Mouse (Mus musculus): ENCODE data around the gene Trub2.
"Not testable (repeated sequence)": the region's sequence is repeated elsewhere in the genome, so short reads cannot be mapped to it uniquely, and the experiment has no call there.

Trub2 gene

DNA sequence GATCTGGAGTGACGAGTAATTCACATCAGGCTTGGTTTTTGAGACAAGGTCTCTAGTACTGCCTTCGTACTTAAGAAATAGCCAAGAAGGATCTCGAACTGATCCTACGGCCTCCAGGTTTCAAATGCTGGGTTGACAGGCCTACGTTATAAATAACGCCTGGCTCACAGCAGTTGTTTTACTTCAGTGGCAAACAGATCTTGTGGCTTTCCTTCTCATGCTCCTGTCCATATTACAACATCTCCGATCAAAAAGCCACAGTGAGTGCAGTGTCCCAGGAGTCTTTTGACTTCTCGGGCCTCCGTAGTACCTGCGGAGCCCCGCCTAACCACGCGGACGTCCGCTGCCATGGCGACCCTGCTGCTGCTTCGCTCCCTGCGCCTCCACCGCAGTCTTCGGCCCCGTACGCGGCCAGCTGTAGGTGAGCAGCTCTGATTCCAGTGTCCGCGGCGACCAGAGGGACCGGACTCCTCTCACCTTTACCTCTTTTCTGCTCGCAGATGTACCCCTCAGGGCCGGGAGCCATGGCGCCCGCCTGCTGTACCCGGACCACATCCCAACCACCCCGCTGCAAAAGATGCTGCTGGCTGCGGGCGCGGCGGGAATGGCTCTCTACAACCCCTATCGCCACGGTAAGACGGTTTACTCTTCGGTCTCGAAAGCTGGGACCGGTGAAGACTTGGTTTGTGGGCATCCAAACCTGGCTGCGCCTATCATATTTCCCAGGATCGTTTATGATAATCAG lies at the start of gene Trub2:
Gene Trub2 (minus strand): TSS at position 566 of the 745 bp plus-strand sequence.
- peak; percentile 35 for DNase-seq (ENCODE audit: low spot score)

DNA sequence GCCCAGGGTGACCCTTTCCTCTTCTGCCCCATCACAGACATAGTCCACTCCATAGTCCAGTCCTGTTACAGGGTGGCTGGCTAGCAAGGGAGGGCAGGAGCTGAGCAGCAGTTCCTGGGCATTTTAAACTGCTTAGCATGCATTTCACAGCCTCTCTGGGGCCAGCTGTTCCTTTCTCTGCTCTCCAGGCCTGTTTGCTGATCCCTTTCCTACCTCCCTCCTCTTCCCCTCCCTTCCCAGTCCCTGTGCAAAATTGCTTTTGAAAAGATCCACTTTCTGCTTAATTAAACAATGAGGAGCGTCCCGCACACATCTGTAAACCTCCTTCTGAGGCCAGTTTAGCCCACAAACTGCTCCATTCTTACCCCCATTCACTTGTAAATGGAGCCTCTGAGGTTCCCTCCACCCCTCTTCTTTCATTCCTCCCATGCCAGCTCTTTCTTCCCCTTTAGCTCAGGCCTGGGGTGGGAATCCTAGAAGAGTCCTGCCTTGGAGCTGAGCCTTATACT lies 47.1 kb upstream of the Trub2 start:
- no peak for DNase-seq (ENCODE audit: low spot score)

DNA sequence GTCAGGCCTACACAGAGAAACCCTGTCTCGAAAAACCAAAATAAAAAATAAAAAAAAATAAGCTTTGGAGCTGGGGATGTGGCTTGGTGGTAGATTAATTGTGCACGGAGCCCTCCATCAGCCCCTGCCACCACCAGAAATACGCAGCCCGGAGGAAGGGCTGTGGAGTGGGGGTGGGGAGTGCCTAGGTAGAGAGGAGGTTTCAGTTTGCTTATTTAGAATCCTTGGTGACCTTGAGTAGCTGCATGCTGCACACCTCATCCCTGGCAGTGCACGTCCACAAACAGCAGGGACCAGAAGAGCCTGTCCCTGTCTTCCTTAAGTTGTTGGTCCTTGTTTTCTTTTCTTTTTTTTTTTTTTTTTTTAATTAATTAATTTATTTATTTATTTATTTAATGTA lies 45.5 kb upstream of the Trub2 start:
- DNase-seq (ENCODE audit: low spot score): no peak

DNA sequence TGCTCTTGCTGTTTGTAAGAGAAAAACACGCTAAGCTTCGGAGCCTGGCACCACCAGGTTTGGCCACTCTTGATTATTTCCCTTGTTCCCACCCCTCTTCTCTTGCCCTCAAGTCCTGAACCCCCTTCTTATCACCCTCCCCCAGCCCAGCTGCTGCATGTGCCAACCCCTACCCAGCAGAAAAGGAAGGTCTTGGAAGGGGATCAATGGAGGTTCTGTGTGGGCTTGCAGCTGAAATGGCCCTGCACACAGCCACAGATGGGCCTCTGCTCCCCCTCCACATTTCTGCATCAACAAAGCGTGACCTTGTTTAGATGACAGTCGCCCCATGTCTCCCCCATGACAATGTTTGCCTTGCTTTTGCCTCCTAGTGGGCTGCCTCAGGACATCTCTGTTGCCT lies 42.8 kb upstream of the Trub2 start:
- no peak for DNase-seq (ENCODE audit: low spot score)

DNA sequence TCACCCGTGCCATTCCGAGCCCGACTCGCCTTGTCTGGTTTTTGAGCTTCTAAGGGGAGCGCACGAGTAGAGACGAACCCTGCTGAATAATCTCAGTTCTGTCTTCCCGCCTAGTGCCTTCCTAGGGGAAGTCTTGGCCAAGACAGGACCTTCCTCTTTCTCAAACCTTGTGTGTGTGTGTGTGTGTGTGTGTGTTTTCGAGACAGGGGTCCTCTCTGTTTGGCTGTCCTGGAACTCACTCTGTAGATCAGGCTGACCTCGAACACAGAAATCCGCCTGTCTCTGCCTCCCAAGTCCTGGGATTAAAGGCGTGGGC lies 39.4 kb upstream of the Trub2 start:
- DNase-seq (ENCODE audit: low spot score): no peak

DNA sequence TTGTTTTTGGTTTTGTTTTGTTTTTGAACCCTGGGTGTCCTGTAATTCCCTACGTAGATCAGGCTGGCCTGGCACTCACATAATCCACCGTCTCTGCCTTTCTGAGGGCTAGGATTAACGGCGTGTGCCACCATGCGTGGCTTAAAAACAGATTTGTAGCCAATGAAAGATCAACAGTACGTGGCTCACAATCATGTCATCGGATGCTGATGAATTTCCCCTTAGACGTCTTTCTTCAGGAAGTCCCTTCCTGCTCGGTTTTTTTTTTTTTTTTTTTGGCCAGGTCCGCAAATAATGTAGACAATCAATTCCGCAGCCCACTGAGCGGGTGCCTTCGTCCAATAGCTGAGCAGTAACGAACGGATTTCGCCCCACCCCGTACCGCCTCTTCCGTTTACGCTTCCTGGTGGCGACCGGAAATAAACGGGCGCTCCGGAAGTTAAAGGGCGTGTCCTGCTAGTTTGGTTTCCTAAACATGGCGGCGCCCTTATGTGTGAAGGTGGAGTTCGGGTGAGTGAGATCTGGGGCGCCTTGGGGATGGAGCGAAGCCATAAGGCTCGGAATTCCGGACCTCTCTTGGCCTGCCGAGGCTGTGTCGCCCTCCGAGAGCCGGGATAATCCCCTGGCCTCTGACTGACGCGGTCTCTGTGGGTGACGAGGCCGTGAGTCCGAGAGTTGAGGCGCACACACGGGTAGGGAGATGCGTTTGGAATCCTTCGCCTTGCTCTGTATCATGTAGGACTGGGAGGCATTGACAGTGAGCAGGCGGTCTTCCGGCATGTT lies 38.8 kb upstream of the Trub2 start:
- DNase-seq (ENCODE audit: low spot score): peak; percentile 90

DNA sequence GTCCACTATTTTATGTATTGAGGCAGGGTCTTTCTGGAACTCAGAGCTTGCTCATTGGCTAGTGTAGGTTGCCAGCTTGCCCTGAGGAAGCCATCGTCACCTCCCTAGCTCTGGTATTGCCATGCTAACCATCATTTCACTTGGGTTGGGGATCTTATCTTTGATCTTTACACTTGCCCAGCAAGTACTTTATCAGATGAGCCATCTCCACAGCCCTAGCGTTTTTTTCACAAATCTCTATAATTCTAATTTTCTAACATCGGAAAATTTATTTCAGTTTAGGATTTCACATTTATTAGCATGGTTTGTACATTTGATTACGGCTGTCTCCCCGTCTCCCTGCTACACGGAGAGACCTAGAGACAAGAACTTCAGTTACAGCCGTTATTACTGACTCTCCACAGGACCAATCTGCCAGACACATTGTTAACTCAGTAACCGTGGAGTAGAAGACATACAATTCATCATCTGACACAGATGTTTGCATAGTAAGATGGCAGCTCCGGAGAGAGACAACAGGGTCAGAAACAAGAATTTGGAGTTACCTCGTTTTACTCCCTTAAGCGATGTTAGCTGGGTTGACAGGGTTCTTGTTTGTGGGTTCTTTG lies 38.1 kb upstream of the Trub2 start:
- no peak for DNase-seq (ENCODE audit: low spot score)

DNA sequence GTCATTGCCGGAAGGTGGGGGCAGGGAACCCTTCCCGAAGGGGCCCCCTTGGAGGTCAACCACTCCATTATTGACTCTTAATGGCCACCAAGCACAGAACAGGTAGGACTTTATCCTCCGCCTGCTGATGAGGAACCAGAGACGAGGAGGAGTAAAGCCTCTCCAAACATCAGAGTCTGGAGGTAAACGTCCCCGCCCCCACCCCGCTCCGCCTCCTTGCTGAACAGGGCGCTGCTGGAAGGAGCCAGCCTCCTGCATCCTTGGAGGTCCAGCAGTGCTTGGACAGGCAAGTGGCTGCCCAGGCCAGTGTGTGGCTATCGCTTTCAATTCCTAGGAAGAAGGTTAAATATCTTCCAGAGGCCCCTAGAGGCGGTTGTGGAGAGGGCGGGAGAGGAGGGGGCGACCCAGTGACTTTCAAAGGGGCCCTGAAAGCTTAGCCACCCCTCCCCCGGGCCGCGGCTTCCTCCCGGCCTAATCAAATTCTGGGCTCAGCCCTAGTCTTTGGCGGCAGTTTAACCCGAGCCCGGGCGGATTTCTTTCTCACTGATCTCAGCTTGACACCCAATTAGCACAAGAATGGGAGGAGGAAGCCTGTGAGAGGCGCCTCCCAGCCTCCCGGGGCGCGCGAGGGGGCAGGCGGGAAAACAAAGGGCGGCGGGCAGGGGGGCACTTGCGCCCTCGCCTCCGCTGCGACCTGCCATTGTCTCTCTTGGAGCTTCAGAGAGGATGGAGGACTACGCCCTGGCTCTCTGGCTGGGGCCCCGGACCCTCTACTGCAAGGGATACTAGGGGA lies 31.9 kb upstream of the Trub2 start, which contains the start of gene Urm1:
Gene Urm1 (plus strand): TSS at position 51 of the 793 bp plus-strand sequence.
- no peak for DNase-seq (ENCODE audit: low spot score)

DNA sequence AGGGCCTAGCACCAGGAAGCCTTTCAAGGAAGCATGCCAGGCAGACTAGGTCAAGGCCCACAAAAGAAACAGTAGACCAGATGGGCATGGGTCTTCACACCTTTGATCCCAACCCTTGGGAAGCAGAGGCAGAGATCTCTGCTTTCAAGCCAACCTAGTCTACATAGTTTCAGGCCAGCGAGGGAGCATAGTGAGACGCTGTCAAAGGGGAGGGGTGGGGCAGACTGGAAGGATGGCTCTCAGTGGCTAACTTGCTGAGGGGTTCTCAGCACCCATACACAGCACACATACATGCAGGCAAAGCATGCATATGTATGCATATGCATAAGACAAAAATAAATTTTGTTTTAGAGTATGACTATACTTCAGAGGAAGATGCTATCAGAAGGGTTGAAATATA lies 31.1 kb upstream of the Trub2 start:
- DNase-seq (ENCODE audit: low spot score): no peak

DNA sequence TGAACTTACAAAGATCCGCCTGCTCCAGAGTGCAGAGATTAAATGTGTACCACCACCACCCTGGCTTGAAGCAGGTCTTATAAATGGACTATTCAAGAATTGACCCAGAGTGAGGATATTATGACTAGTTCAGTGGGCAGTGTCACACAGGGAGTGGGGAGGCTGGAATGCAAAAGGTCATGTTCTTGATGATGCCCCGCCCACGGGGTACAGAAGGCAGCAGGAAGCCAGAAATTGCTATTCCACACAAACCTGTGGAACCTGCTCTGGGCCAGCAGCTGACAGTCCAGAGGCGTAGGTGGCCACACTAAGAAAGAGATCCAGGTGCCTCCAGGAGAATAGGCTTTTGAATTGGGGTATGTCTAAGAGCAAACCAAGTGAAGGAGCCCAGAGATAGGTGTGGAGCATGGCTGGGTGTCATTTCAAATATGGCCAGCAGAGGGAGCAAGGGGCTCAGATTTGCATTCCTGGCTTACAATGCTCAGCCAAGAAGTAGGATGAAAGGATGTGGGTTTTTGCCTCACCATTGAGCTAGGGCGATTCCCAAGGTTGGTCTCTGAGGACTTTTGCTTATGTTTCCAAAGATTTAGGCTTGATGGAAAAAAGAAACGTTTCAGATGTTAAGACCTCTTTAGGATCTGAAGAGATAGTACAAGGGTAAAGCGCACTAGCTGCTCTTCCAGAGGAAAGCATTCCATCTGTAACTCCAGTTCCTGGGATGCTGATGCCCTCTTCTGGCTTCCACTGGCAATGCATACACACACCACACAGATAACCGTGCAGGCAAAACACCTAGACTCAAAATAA lies 29.3 kb upstream of the Trub2 start:
- DNase-seq (ENCODE audit: low spot score): peak; percentile 90

DNA sequence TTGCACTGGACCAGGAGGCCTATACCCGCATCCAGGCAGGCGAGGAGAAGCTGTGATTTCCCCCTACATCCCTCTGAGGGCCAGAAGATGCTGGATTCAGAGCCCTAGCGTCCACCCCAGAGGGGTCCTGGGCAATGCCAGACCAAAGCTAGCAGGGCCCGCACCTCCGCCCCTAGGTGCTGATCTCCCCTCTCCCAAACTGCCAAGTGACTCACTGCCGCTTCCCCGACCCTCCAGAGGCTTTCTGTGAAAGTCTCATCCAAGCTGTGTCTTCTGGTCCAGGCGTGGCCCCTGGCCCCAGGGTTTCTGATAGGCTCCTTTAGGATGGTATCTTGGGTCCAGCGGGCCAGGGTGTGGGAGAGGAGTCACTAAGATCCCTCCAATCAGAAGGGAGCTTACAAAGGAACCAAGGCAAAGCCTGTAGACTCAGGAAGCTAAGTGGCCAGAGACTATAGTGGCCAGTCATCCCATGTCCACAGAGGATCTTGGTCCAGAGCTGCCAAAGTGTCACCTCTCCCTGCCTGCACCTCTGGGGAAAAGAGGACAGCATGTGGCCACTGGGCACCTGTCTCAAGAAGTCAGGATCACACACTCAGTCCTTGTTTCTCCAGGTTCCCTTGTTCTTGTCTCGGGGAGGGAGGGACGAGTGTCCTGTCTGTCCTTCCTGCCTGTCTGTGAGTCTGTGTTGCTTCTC lies 27.5 kb upstream of the Trub2 start:
- DNase-seq (ENCODE audit: low spot score): no peak

DNA sequence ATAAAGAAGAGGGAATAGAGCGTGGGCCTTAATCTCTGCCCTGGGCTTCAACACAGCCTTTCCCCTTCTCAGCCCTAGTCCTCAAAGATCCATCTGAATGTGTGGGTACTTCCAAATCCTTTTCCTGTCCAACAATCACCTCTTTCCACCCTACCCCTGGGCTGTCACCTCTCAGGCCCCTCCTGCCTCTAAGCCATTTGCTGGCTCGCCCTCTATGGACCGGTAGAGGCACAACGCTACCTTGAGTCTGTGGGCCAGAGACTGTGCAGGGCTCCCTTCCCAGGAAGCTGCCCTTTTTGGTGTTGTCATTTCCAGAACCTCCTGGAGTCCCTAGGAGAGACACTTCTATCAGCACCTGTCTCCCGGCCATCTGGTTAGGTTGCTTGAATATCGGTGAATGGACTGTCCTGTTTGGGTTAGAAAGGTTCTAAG lies 15.1 kb upstream of the Trub2 start:
- DNase-seq (ENCODE audit: low spot score): no peak

DNA sequence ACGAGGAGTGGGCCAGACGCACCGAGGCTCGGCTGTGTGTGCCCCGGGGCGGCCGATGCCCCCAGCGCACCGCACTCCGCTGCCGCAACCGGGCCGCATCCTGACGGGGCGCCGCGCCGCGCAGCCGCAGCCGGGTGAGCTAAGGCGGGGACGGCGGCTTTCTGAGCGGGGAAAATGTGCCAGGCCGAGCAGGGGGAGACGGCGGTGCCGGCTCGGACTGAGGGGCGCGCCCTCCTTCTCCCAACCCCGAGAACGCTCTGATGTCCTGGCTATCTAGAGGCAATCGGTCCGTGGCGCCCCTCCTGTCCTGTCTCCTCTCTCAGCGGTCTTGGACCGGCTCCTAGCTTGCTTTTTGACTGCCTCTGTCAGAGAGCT lies 14.5 kb upstream of the Trub2 start:
- DNase-seq (ENCODE audit: low spot score): no peak

DNA sequence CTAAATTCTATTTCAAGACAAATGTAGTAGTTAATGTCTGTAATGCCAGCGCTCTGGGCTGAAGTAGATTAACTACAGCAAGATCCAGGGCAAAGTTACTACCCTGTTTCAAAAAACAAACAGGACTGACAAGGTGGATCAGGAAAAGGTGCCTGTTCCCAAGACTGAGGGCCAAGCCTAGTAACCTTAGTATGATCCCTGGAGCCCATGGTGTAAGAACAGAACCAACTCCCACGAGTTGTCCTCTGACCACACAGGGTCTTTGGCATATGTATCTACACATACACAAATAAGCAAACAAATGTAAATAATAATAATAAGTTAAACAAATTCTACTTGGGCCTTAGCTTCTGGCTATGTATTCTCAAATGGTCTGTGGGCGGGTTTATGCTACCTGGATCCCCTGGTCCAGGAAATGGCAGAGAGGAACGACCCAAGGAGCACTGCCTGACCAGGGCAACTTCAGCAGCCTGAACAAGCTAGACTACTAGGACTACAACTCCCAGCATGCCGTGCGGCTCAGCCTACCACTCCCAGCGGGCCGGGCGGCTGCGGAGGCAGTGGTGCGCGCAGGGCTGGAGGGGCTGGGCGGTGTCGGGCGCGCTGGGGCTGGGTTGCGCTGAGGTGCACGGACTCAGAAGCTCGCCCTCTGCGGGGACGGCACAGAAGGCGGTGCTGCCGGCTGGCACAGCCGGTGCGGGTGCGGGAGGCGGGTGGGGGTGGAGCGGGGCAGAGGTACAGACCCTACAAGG lies 13.9 kb upstream of the Trub2 start, which contains the start of gene Slc27a4:
Gene Slc27a4 (plus strand): TSS at position 560 of the 752 bp plus-strand sequence.
- DNase-seq (ENCODE audit: low spot score): peak; percentile 92

DNA sequence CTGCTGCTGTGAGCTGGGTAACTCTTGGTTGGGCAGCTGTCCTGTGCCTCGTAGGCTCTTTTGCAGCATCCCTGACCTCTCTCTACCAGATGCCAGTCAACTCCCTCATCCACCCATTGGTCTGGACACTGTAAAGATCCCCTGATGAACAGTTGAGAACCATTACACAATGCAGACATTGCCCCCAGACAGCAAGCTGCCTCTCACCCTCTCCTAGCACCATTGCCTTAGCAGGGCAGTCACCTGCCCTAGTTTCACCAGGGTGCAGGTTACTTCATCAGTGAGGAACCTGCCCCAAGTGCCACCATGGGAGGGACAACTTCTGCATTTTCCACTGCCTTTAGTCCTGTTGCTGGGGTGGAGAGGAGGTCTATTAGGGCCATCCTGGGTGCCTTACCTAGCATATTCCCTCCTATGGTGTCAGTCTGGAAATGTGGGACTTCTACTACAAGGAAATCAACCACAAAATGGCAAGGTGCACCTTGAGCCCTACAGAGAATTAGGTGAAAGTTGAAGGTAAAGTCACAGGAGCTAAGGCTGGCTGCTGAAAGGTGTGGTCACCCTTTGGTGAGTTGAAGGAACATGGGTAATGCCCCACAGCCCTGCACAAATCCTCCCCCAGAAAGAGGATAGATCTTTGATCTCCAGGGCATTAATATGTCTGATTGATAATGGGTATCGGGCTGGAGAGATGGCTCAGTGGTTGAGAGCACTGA lies 4.6 kb upstream of the Trub2 start:
- DNase-seq (ENCODE audit: low spot score): no peak

DNA sequence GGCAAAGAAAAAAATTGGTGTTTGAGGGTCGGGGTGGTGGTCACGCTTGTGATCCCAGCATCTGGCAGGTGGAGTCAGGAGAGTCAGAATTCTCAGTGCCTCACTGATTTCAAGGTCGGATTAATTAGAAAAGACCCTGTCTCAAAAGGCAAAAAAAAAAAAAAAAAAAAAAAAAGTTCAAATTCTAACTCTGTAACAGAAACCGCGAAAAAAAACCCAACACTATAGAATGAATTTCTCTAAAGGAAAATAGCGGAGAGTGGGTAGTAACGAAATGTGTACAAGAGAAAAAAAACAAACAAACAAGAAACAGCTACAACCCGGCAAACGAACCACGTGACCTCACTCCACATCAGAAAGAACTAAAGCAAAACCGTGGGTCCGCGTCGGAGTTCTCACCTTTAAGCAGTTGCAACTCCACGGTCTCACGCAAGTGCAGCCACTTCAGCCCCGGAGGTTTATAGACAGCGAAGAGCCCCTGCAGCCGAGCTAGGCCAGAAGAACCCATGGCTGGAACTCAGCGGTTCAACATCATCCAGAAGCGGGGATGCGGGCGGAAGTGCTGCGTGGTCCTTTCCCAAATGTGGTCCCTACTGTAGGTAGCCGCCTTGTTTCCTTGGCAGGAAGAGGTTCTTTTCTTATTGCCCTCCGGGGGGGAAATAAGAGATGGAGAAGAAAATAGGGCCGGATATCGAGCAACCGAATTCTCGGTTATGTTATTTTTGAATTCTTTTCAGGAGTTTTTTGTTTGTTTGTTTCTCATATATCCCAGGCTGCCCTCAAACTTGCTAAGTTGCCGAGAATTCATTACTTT lies 991 bp downstream of the Trub2 start, which contains the start of gene Coq4:
Gene Coq4 (plus strand): TSS at position 390 of the 814 bp plus-strand sequence.
- DNase-seq (ENCODE audit: low spot score): peak; percentile 95

DNA sequence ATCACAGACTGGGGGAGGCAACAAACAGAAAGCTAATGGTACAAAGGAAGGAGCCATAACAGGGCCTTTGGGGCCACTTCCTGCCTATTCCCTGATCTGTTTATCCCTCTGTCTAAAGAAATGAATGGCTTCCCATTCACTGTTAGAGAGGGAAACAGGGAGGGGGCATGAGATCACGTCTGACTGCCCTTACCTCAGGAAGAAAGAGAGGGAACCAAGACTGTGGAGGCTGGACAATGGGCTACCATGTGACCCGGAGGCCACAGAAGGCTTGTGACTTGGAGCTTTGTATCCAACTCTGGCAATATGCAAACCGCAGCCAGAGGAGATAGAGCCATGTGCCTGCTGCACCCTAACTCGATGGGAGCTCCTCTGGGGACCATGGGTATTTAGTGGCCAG lies 4.0 kb downstream of the Trub2 start:
- DNase-seq (ENCODE audit: low spot score): no peak

DNA sequence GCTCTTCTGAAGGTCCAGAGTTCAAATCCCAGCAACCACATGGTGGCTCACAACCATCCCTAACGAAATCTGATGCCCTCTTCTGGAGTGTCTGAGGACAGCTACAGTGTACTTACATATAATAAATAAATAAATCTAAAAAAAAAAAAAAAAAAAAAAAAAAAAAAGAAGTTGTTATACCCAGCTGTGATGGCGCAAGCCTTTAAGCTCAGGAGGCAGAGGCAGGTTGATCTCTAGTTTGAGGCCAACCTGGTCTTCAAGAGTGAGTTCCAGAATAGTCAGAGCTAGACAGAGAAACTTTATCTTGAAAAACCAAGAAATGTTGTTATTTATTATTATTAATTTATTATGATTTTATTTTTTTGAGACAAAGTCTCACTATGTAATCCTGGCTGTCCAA lies 7.0 kb downstream of the Trub2 start:
- DNase-seq (ENCODE audit: low spot score): not testable (repeated sequence)

All from layer of hippocampus, adult 9-10 months (tissue).